Mouse (Mus musculus) heart, adult 9 months (tissue): ENCODE measurements around the gene Mamstr.

Experiments
- DNase-seq, 2 experiments: peaks; one replicate each; pipeline ENCODE4 v3.0.0; 2022; ENCODE audit warnings: low spot score in 2 of 2

Mamstr gene

GRCm38 (mm10) chr7:45628364-45629294, 11.1 kb upstream of the Mamstr start:
- peak; percentile 78 to 83 for DNase-seq

GRCm38 (mm10) chr7:45630064-45630907, 9.5 kb upstream of the Mamstr start:
- DNase-seq, result peak in 1 of 2 experiments; percentile 38

- no peak for DNase-seq
These were observed 7.3 kb upstream of the Mamstr start for GRCm38 (mm10) chr7:45632499-45632898.

- peak; percentile 63 to 78 for DNase-seq
These were observed 4.7 kb upstream of the Mamstr start for GRCm38 (mm10) chr7:45634946-45635681.

GRCm38 (mm10) chr7:45635711-45636688, 3.8 kb upstream of the Mamstr start:
- DNase-seq, result peak; percentile 48 to 65

- DNase-seq, result no peak
These were observed 2.1 kb upstream of the Mamstr start for GRCm38 (mm10) chr7:45637710-45638109.

GRCm38 (mm10) chr7:45638623-45639401, 965 bp upstream of the Mamstr start:
- peak; percentile 89 to 91 for DNase-seq

GRCm38 (mm10) chr7:45640191-45640957, 597 bp downstream of the Mamstr start:
- DNase-seq, result peak in 1 of 2 experiments; percentile 65

- DNase-seq, result peak in 1 of 2 experiments; percentile 69
These were observed 1.7 kb downstream of the Mamstr start for GRCm38 (mm10) chr7:45641391-45642040.

- no peak for DNase-seq
These were observed 2.3 kb downstream of the Mamstr start for GRCm38 (mm10) chr7:45642083-45642482.

- no peak for DNase-seq
These were observed 2.9 kb downstream of the Mamstr start for GRCm38 (mm10) chr7:45642503-45643255.

GRCm38 (mm10) chr7:45643441-45644178, 3.8 kb downstream of the Mamstr start:
- DNase-seq, result peak; percentile 84 to 88

- DNase-seq, result peak in 1 of 2 experiments; percentile 31
These were observed 4.4 kb downstream of the Mamstr start for GRCm38 (mm10) chr7:45644183-45644582.

GRCm38 (mm10) chr7:45644872-45645590, 5.3 kb downstream of the Mamstr start:
- no peak for DNase-seq

- DNase-seq, result no peak
These were observed 5.8 kb downstream of the Mamstr start for GRCm38 (mm10) chr7:45645591-45645971.

GRCm38 (mm10) chr7:45646671-45647070, 6.9 kb downstream of the Mamstr start:
- DNase-seq, result no peak
